Mouse (Mus musculus) stomach, postnatal 0 days (tissue): ENCODE data around the gene Mrtfb.

ENCODE experiments used
- CTCF ChIP-seq: IDR thresholded peaks from 2 replicates; pipeline ENCODE4 v1.5.1; 2016; ENCODE audit warnings: antibody characterized with exemption, low read depth, mild to moderate bottlenecking, moderate library complexity
- EP300 ChIP-seq: optimal IDR thresholded peaks from 2 replicates; pipeline ENCODE3; 2016; ENCODE audit warnings: antibody characterized with exemption

GRCm38 (mm10) chr16:13416465-13416864, 160.2 kb downstream of the Mrtfb start:
- TF ChIP-seq EP300 (no peak), CTCF (no peak)
